Mouse (Mus musculus): ENCODE measurements at regions not wholly inside any gene's neighbourhood (a gene's known extent, or its start where the extent isn't known, plus 50 kb on each side); places are given as distances from the start of the nearest gene placed in this dataset.
"Not testable (repeated sequence)": the region's sequence is repeated elsewhere in the genome, so short reads cannot be mapped to it uniquely, and the experiment has no call there.

- TF ChIP-seq CTCF, EP300 (IDR thresholded peaks at IDR 0.05; ENCODE audit: low read depth): not testable (repeated sequence)
These were observed 176.4 kb upstream of the Asap2 start for GRCm38 (mm10) chr12:20813836-20814235.
